In genomic region chr6:100218541-100219341, GRCm38 (mm10) we compare ENCODE assay signal across 8 mouse cellular contexts.
A peak's percentile ranks its signal among the peaks of the same experiment; 100 is the strongest.
DNase-seq lines count a peak whose midpoint lies in the region; ATAC-seq and TF ChIP-seq lines count a peak whose summit lies in the region.

No protein-coding gene starts in this region.

- H3K9me3 ChIP-seq in hindbrain, embryonic 15.5 days: no peaks in the 10 kb centered on the region
- H3K9me3 ChIP-seq in midbrain, embryonic 11.5 days (ENCODE audit: control insufficient read depth, low read length): no peaks in the 10 kb centered on the region
- no peaks in the 10 kb centered on the region for H3K9me3 ChIP-seq in stomach, embryonic 16.5 days (replicated peaks; ENCODE audit: control insufficient read depth, low read length)

- no peak overlapping the region for H3K9ac ChIP-seq in hindbrain, embryonic 15.5 days
- no peak overlapping the region; the same call in 1 of the 2 replicates for H3K9ac ChIP-seq in midbrain, embryonic 11.5 days (ENCODE audit: low read length)
- H3K9ac ChIP-seq in stomach, embryonic 16.5 days (ENCODE audit: low read length): no peak overlapping the region

- H3K4me1 ChIP-seq in hindbrain, embryonic 15.5 days (replicated peaks): peaks cover 18% of the 10 kb centered on the region
- H3K4me1 ChIP-seq in midbrain, embryonic 11.5 days (ENCODE audit: control insufficient read depth, insufficient read depth, low read length): peaks cover 10% of the 10 kb centered on the region
- peaks cover 33% of the 10 kb centered on the region for H3K4me1 ChIP-seq in stomach, embryonic 16.5 days (ENCODE audit: control insufficient read depth, insufficient read depth, low read length)

- 22% methylated on average over 13 of the region's 13 CpGs for WGBS in hindbrain, embryonic 15.5 days
- 35% methylated on average over 13 of the region's 13 CpGs for WGBS in midbrain, embryonic 11.5 days
- 57% methylated on average over 13 of the region's 13 CpGs for WGBS in stomach, embryonic 16.5 days

- no peak for TF ChIP-seq CTCF in gastrocnemius, adult 2 months (IDR thresholded peaks at IDR 0.05)

- intact Hi-C loops in gastrocnemius, adult 2 months (cut with DNase I): no loop called here

- ATAC-seq in hindbrain, embryonic 15.5 days (ENCODE audit: low FRiP score, low read depth): peak; percentile 91
- ATAC-seq in midbrain, embryonic 11.5 days (ENCODE audit: low FRiP score): peak; percentile 91
- ATAC-seq in stomach, embryonic 16.5 days (ENCODE audit: insufficient read depth, low FRiP score): peak; percentile 76

- peaks cover 12% of the 10 kb centered on the region for H3K27me3 ChIP-seq in hindbrain, embryonic 15.5 days
- peaks cover 7% of the 10 kb centered on the region; the same call in 1 of the 2 replicates for H3K27me3 ChIP-seq in midbrain, embryonic 11.5 days (ENCODE audit: control insufficient read depth, insufficient read depth, low read length)
- H3K27me3 ChIP-seq in stomach, embryonic 16.5 days (ENCODE audit: control insufficient read depth, insufficient read depth, low read length): no peaks in the 10 kb centered on the region; the same call in 1 of the 2 replicates

- H3K27ac ChIP-seq in gastrocnemius, adult 2 months: no peak overlapping the region
- H3K27ac ChIP-seq in hindbrain, embryonic 15.5 days (replicated peaks): peak overlapping the region; percentile 54; the same call in 1 of the 2 replicates
- H3K27ac ChIP-seq in midbrain, embryonic 11.5 days (ENCODE audit: low read depth, low read length): no peak overlapping the region
- no peak overlapping the region; the same call in 1 of the 2 replicates for H3K27ac ChIP-seq in stomach, embryonic 16.5 days (ENCODE audit: low read length)

- no peaks in the 10 kb centered on the region for H3K36me3 ChIP-seq in hindbrain, embryonic 15.5 days
- no peaks in the 10 kb centered on the region for H3K36me3 ChIP-seq in midbrain, embryonic 11.5 days (ENCODE audit: control insufficient read depth, insufficient read depth, low read length)
- no peaks in the 10 kb centered on the region for H3K36me3 ChIP-seq in stomach, embryonic 16.5 days (ENCODE audit: control insufficient read depth, insufficient read depth, low read length)

- H3K4me2 ChIP-seq in hindbrain, embryonic 15.5 days: no peak overlapping the region
- no peak overlapping the region for H3K4me2 ChIP-seq in midbrain, embryonic 11.5 days
- no peak overlapping the region for H3K4me2 ChIP-seq in stomach, embryonic 16.5 days (ENCODE audit: low read depth, low read length)

- DNase-seq in adrenal gland, adult (ENCODE audit: inconsistent age in 2 of 2, low spot score in 1 of 2): peak; percentile 91 to 94
- peak; percentile 58 to 93 for DNase-seq in cerebellum, postnatal 4 days (ENCODE audit: low spot score in 2 of 2)
- DNase-seq in gastrocnemius, adult 2 months: peak; percentile 71
- peak; percentile 46 to 57 for DNase-seq in layer of hippocampus, postnatal 25 days (ENCODE audit: extremely low spot score in 1 of 2, low spot score in 1 of 2)
- peak; percentile 92 for DNase-seq in midbrain, embryonic 11.5 days (ENCODE audit: low spot score, missing footprints)
- no peak for DNase-seq in spleen, postnatal 4 days (ENCODE audit: low spot score in 2 of 2)

- no peak overlapping the region for H3K4me3 ChIP-seq in gastrocnemius, adult 2 months
- H3K4me3 ChIP-seq in hindbrain, embryonic 15.5 days: no peak overlapping the region
- no peak overlapping the region for H3K4me3 ChIP-seq in midbrain, embryonic 11.5 days (ENCODE audit: low read depth, low read length)
- H3K4me3 ChIP-seq in stomach, embryonic 16.5 days (replicated peaks; ENCODE audit: low read length): no peak overlapping the region

Comparison
In these comparisons a context has a peak if more than half of its experiments do, and no peak if none do; other contexts are left out.
1. DNase-seq: peak in adrenal gland, adult (2 of 2), cerebellum, postnatal 4 days (2 of 2), gastrocnemius, adult 2 months (single experiment), layer of hippocampus, postnatal 25 days (2 of 2) and midbrain, embryonic 11.5 days (single experiment); none in spleen, postnatal 4 days (0 of 2).
2. Peak in every context shown above with its lines, with median percentiles within 50 percentile points of each other: ATAC-seq.